ENCODE assay signal across 20 mouse cellular contexts in the genomic region with DNA sequence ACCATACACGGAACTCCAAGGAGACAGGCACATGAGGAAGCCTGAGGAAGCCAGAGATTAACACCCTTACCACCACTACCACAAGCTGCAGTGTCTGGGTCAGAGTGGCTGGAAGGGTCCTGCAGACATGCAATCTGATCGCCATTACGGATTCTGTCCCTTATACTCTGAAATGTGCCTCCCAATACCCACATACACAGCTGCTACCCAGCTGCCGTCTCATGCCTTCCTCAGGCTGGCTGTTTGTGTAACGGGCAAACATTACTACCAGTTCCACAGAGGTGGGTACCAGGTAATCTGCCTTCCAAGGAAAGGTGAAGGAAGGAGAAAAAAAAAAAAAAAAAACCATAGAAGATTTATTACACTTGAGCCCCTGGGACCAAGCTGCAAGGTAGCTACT.
DNase-seq lines count a peak whose midpoint lies in the region; ATAC-seq and TF ChIP-seq lines count a peak whose summit lies in the region.
"Had no signal": no experiment of that assay in that cellular context is flagged by ENCODE, and none has a peak within 500 bp of the region (broad histone marks: within the 10 kb centered on the region; RNA-seq: fewer than 3 reads in every experiment).

No protein-coding gene starts in this region.

- H3K27me3 ChIP-seq in embryonic facial prominence, embryonic 14.5 days (replicated peaks; ENCODE audit: control insufficient read depth, insufficient read depth, low read length): no peaks in the 10 kb centered on the region
- H3K27me3 ChIP-seq in embryonic facial prominence, embryonic 10.5 days (replicated peaks; ENCODE audit: low read depth, poor library complexity, severe bottlenecking): no peaks in the 10 kb centered on the region
- no peaks in the 10 kb centered on the region for H3K27me3 ChIP-seq in midbrain, embryonic 10.5 days (ENCODE audit: low read depth, poor library complexity, severe bottlenecking)
- H3K27me3 ChIP-seq in midbrain, postnatal 0 days (ENCODE audit: insufficient read depth, low read length): no peaks in the 10 kb centered on the region
- H3K27me3 ChIP-seq in myocyte (ENCODE audit: control insufficient read depth, insufficient read depth, insufficient read length): no peaks in the 10 kb centered on the region
- H3K27me3 ChIP-seq in intestine, embryonic 15.5 days (replicated peaks): no peaks in the 10 kb centered on the region
- H3K27me3 ChIP-seq: embryonic facial prominence, embryonic 13.5 days; forebrain, embryonic 13.5 days; forebrain, embryonic 15.5 days had no signal

- no peak overlapping the region for H3K9ac ChIP-seq in embryonic facial prominence, embryonic 14.5 days (ENCODE audit: low read depth, low read length)
- no peak overlapping the region for H3K9ac ChIP-seq in midbrain, postnatal 0 days (replicated peaks; ENCODE audit: low read length, poor library complexity, severe bottlenecking)
- H3K9ac ChIP-seq in intestine, embryonic 15.5 days: no peak overlapping the region
- H3K9ac ChIP-seq: embryonic facial prominence, embryonic 13.5 days; forebrain, embryonic 13.5 days; forebrain, embryonic 15.5 days; forebrain, postnatal 0 days had no signal

- no peak for TF ChIP-seq POLR2A in myocyte (IDR thresholded peaks at IDR 0.05; ENCODE audit: insufficient read length, low read depth)

- WGBS in embryonic facial prominence, embryonic 14.5 days: 68% methylated on average over 5 of the region's 5 CpGs
- 91% methylated on average over 5 of the region's 5 CpGs for WGBS in embryonic facial prominence, embryonic 10.5 days
- 91% methylated on average over 5 of the region's 5 CpGs for whole genome bisulfite sequencing in midbrain, embryonic 10.5 days
- 83% methylated on average over 5 of the region's 5 CpGs for WGBS in midbrain, postnatal 0 days
- WGBS in intestine, embryonic 15.5 days: 79% methylated on average over 5 of the region's 5 CpGs

- no peaks in the 10 kb centered on the region for H3K9me3 ChIP-seq in embryonic facial prominence, embryonic 14.5 days (ENCODE audit: control insufficient read depth, low read length)
- no peaks in the 10 kb centered on the region for H3K9me3 ChIP-seq in embryonic facial prominence, embryonic 10.5 days
- no peaks in the 10 kb centered on the region for H3K9me3 ChIP-seq in midbrain, embryonic 10.5 days (replicated peaks)
- H3K9me3 ChIP-seq in midbrain, postnatal 0 days (ENCODE audit: low read length): no peaks in the 10 kb centered on the region
- no peaks in the 10 kb centered on the region for H3K9me3 ChIP-seq in intestine, embryonic 15.5 days
- H3K9me3 ChIP-seq: embryonic facial prominence, embryonic 13.5 days; forebrain, embryonic 13.5 days; forebrain, embryonic 15.5 days had no signal

- peaks cover 3% of the 10 kb centered on the region for H3K79me2 ChIP-seq in myocyte (ENCODE audit: control insufficient read depth, insufficient read depth)

- H3ac ChIP-seq in myocyte (ENCODE audit: control insufficient read depth, insufficient read length): no peak overlapping the region

- no peak overlapping the region for H3K27ac ChIP-seq in embryonic facial prominence, embryonic 14.5 days (replicated peaks; ENCODE audit: low read depth, low read length)
- no peak overlapping the region for H3K27ac ChIP-seq in embryonic facial prominence, embryonic 10.5 days (replicated peaks)
- 0 out of 2 replicates have a peak overlapping the region, but pooled peaks have one; percentile 23 for H3K27ac ChIP-seq in midbrain, embryonic 10.5 days (replicated peaks)
- H3K27ac ChIP-seq in midbrain, postnatal 0 days (ENCODE audit: low read depth, low read length): no peak overlapping the region
- no peak overlapping the region for H3K27ac ChIP-seq in intestine, embryonic 15.5 days
- H3K27ac ChIP-seq: embryonic facial prominence, embryonic 13.5 days; forebrain, embryonic 13.5 days; forebrain, embryonic 15.5 days had no signal

- H3K4me1 ChIP-seq in embryonic facial prominence, embryonic 14.5 days (ENCODE audit: control insufficient read depth, insufficient read depth, low read length): 0 out of 2 replicates have a peak, but pooled peaks cover under 1% of the 10 kb centered on the region
- H3K4me1 ChIP-seq in embryonic facial prominence, embryonic 10.5 days: peaks cover 54% of the 10 kb centered on the region
- H3K4me1 ChIP-seq in midbrain, embryonic 10.5 days: peaks cover 81% of the 10 kb centered on the region
- H3K4me1 ChIP-seq in midbrain, postnatal 0 days (ENCODE audit: insufficient read depth, low read length): no peaks in the 10 kb centered on the region
- H3K4me1 ChIP-seq in intestine, embryonic 15.5 days (replicated peaks): no peaks in the 10 kb centered on the region; the same call in 1 of the 2 replicates

- H3K4me2 ChIP-seq in embryonic facial prominence, embryonic 14.5 days (ENCODE audit: low read depth, low read length): no peak overlapping the region
- H3K4me2 ChIP-seq in midbrain, postnatal 0 days (ENCODE audit: low read depth, low read length, poor library complexity, severe bottlenecking): no peak overlapping the region
- no peak overlapping the region for H3K4me2 ChIP-seq in myocyte (ENCODE audit: low read depth)
- H3K4me2 ChIP-seq in intestine, embryonic 15.5 days (replicated peaks): no peak overlapping the region
- H3K4me2 ChIP-seq: embryonic facial prominence, embryonic 13.5 days; forebrain, embryonic 13.5 days; forebrain, embryonic 15.5 days had no signal

- no peaks in the 10 kb centered on the region; the same call in 1 of the 2 replicates for H3K36me3 ChIP-seq in embryonic facial prominence, embryonic 14.5 days (ENCODE audit: control insufficient read depth, insufficient read depth, low read length)
- 0 out of 2 replicates have a peak, but pooled peaks cover 5% of the 10 kb centered on the region for H3K36me3 ChIP-seq in embryonic facial prominence, embryonic 10.5 days (replicated peaks)
- peaks cover 6% of the 10 kb centered on the region for H3K36me3 ChIP-seq in midbrain, embryonic 10.5 days
- no peaks in the 10 kb centered on the region for H3K36me3 ChIP-seq in midbrain, postnatal 0 days (ENCODE audit: insufficient read depth, low read length)
- no peaks in the 10 kb centered on the region for H3K36me3 ChIP-seq in myocyte (ENCODE audit: control insufficient read depth, insufficient read depth)
- H3K36me3 ChIP-seq in intestine, embryonic 15.5 days: no peaks in the 10 kb centered on the region
- H3K36me3 ChIP-seq: embryonic facial prominence, embryonic 13.5 days; forebrain, embryonic 15.5 days had no signal

- no peak overlapping the region for H3K4me3 ChIP-seq in embryonic facial prominence, embryonic 14.5 days (ENCODE audit: low read depth, low read length)
- no peak overlapping the region for H3K4me3 ChIP-seq in embryonic facial prominence, embryonic 10.5 days
- H3K4me3 ChIP-seq in midbrain, embryonic 10.5 days: no peak overlapping the region
- no peak overlapping the region for H3K4me3 ChIP-seq in midbrain, postnatal 0 days (ENCODE audit: low read depth, low read length)
- no peak overlapping the region for H3K4me3 ChIP-seq in myocyte
- no peak overlapping the region for H3K4me3 ChIP-seq in intestine, embryonic 15.5 days (replicated peaks)
- H3K4me3 ChIP-seq: embryonic facial prominence, embryonic 13.5 days; forebrain, embryonic 13.5 days; forebrain, embryonic 15.5 days had no signal

- no peak for TF ChIP-seq CTCF in midbrain, postnatal 0 days (IDR thresholded peaks at IDR 0.05)

- ATAC-seq in embryonic facial prominence, embryonic 14.5 days (ENCODE audit: low read depth): 0 out of 2 replicates have a peak, but pooled peaks have one; percentile 19
- no peak for ATAC-seq in midbrain, postnatal 0 days (ENCODE audit: low FRiP score)
- no peak for ATAC-seq in intestine, embryonic 15.5 days
- ATAC-seq: forebrain, embryonic 13.5 days; forebrain, embryonic 15.5 days; forebrain, postnatal 0 days had no signal

- no peak for DNase-seq in embryonic facial prominence, embryonic 14.5 days (ENCODE audit: low spot score)
- no peak for DNase-seq in embryonic facial prominence, embryonic 10.5 days (ENCODE audit: low spot score)
- no peak for DNase-seq in midbrain, embryonic 10.5 days (ENCODE audit: low spot score)
- DNase-seq in midbrain, postnatal 0 days (ENCODE audit: low spot score): no peak
- DNase-seq: adrenal gland, adult 2 months; adrenal gland, postnatal 10 days; adrenal gland, postnatal 25 days; B cell, adult 2 months; cerebellum, adult 11 months; cerebellum, adult 18-20 months; cerebellum, adult 8-10 months; cerebellum, adult 9-11 months; cerebellum, postnatal 14 days; cerebellum, postnatal 36 days; forebrain, postnatal 0 days had no signal

TF ChIP-seq in myocyte, 11 proteins besides CTCF, POLR2A, EP300 and RAD21:
- TF ChIP-seq CEBPB (IDR thresholded peaks at IDR 0.05; ENCODE audit: insufficient read depth, poor library complexity, severe bottlenecking): no peak
- TF ChIP-seq MYOG (IDR thresholded peaks at IDR 0.05; ENCODE audit: control insufficient read depth in 1 of 3, insufficient read depth in 1 of 3, insufficient read length in 2 of 3, low read depth in 2 of 3): peak; percentile 54 to 87 (median 81)
- TF ChIP-seq MYOD1 (IDR thresholded peaks at IDR 0.05; ENCODE audit: control insufficient read depth in 1 of 3, insufficient read length in 2 of 3, low read depth in 2 of 3): peak; percentile 33 to 93 (median 93)
- no peak for TF ChIP-seq POLR2AphosphoS2 (IDR thresholded peaks at IDR 0.05; ENCODE audit: insufficient read length, low read depth)
- no peak for TF ChIP-seq USF1 (IDR thresholded peaks at IDR 0.05; ENCODE audit: low read depth)
- no peak for TF ChIP-seq MAX (IDR thresholded peaks at IDR 0.05; ENCODE audit: low read depth)
- peak; percentile 61 for TF ChIP-seq TCF12 (IDR thresholded peaks at IDR 0.05; ENCODE audit: insufficient read depth, poor library complexity, severe bottlenecking)
- peak; percentile 81 for TF ChIP-seq TCF3 (IDR thresholded peaks at IDR 0.05; ENCODE audit: insufficient read length, low read depth)
